Mouse (Mus musculus) embryo, embryonic 11 days (tissue): ENCODE data around the gene Eif3b.
"Not testable (repeated sequence)": the region's sequence is repeated elsewhere in the genome, so short reads cannot be mapped to it uniquely, and the experiment has no call there.

Source experiments
- DNase-seq: peaks from one replicate; pipeline ENCODE4 v3.0.0-alpha.2; 2015

Eif3b gene

GRCm38 (mm10) chr5:140396166-140396940 lies 22.8 kb upstream of the Eif3b start:
- DNase-seq: no peak

GRCm38 (mm10) chr5:140402640-140403270 lies 16.4 kb upstream of the Eif3b start:
- DNase-seq: no peak

- DNase-seq: peak; percentile 56
Observed at GRCm38 (mm10) chr5:140405126-140405525, 14.0 kb upstream of the Eif3b start.

- no peak for DNase-seq
Observed at GRCm38 (mm10) chr5:140406666-140407065, 12.5 kb upstream of the Eif3b start.

GRCm38 (mm10) chr5:140408801-140409200 lies 10.3 kb upstream of the Eif3b start:
- DNase-seq: no peak

- peak; percentile 65 for DNase-seq
Observed at GRCm38 (mm10) chr5:140411339-140411738, 7.8 kb upstream of the Eif3b start.

GRCm38 (mm10) chr5:140414647-140415046 lies 4.5 kb upstream of the Eif3b start:
- DNase-seq: no peak

GRCm38 (mm10) chr5:140418106-140418488 lies 1.0 kb upstream of the Eif3b start:
- DNase-seq: no peak

GRCm38 (mm10) chr5:140419442-140420080 lies 433 bp downstream of the Eif3b start:
- no peak for DNase-seq

GRCm38 (mm10) chr5:140420616-140421015 lies 1.5 kb downstream of the Eif3b start:
- no peak for DNase-seq

GRCm38 (mm10) chr5:140425016-140425783 lies 6.1 kb downstream of the Eif3b start:
- DNase-seq: no peak

GRCm38 (mm10) chr5:140439117-140439516 lies 20.0 kb downstream of the Eif3b start:
- DNase-seq: not testable (repeated sequence)

GRCm38 (mm10) chr5:140441406-140441805 lies 22.3 kb downstream of the Eif3b start:
- DNase-seq: no peak

- no peak for DNase-seq
Observed at GRCm38 (mm10) chr5:140444012-140444411, 24.9 kb downstream of the Eif3b start.

GRCm38 (mm10) chr5:140445345-140445744 lies 26.2 kb downstream of the Eif3b start, which contains the start of gene Gm4869:
Gene Gm4869, plus strand, starts transcription at chr5:140445645.
- no peak for DNase-seq

- DNase-seq: no peak
Observed at GRCm38 (mm10) chr5:140446054-140446453, 26.9 kb downstream of the Eif3b start.

GRCm38 (mm10) chr5:140454488-140454887 lies 35.4 kb downstream of the Eif3b start:
- DNase-seq: no peak

- DNase-seq: no peak
Observed at GRCm38 (mm10) chr5:140455466-140455865, 36.3 kb downstream of the Eif3b start.

GRCm38 (mm10) chr5:140461476-140461875 lies 42.3 kb downstream of the Eif3b start:
- no peak for DNase-seq

GRCm38 (mm10) chr5:140463151-140463550 lies 44.0 kb downstream of the Eif3b start:
- not testable (repeated sequence) for DNase-seq

- no peak for DNase-seq
Observed at GRCm38 (mm10) chr5:140464943-140465342, 45.8 kb downstream of the Eif3b start.

- DNase-seq: no peak
Observed at GRCm38 (mm10) chr5:140472336-140472735, 53.2 kb downstream of the Eif3b start.

GRCm38 (mm10) chr5:140481458-140481857 lies 62.3 kb downstream of the Eif3b start:
- no peak for DNase-seq
